Mouse (Mus musculus) right cerebral cortex, postnatal 36 days (tissue): ENCODE measurements at regions not wholly inside any gene's neighbourhood (a gene's known extent, or its start where the extent isn't known, plus 50 kb on each side); places are given as distances from the start of the nearest gene placed in this dataset.

ENCODE experiments used
- DNase-seq, 2 experiments: peaks; one replicate each; pipeline ENCODE4 v3.0.0; 2022; ENCODE audit warnings: low spot score in 2 of 2, mixed read lengths in 1 of 2

DNA sequence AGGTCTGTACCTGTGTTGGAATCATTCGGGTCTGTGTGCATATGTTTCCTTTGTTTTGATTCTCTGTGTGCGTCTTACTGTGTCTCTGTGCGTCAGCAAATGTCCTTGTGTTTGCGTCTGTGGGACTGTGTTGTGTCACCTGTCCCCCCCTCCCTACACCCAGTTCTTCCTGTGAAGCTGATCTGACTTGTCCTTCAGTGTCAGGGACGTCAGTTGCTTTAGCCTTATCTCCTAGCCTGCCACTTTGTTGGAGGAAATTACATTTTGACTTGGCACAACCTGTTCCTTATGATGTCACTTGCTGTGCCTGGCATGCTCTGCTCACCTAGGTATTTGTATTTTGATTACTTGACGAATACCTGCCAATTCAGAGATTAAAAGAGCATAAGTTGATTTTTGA is 90.4 kb upstream of the Cpeb4 start:
- no peak for DNase-seq

DNA sequence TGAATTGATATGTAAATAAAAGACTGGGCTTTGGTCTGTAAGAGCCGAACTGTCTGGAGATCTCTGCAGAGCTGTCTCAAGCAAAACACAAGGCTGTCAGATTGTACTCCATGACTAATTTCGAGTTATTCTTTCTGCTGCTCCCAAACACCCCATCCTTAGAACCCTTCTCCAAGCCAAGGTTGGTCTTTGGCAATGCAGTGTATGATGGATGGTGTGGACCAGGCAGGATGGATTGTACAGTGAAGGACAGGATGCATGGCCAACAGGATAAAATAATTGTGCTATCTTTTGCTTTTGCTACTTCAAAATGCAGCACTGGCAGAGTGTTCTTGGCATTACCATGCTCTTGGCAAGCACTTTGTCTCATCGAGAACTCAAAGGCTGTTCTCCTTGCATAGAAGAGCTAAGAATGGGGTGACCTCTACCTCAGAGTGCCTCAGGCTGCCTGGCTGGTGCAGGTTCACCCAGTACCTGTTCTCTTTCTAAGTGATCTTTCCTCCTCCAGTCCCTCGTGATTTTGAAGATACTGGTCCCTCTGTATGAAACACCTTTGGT is 88.4 kb upstream of the Cpeb4 start:
- DNase-seq = no peak

DNA sequence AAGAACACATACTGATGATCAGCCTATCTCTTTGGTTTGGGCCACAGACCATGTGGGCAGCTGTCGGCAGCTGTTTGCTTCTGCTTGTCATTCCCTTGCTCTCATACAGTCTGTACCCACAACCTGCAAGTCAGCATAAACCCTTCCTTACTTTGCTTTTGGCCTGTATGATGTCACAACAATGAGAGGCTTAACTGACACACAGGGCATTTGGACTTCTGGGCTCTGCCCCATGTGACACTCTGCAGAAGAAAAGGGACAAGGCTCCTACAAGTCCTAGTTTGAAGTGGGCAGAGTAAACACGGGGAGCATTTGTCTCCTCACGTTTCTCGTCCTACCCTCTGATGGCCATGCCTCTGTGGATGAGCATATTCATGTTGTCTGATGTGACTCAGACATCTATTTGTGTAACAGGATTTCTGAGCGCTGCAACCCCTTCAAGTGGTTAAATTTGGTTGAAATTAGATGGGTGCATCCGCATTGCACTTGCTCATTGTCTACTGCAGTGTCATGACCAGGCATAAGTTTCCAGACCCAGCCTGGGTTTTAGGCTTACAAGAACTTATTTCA is 87.6 kb upstream of the Cpeb4 start:
- DNase-seq = no peak

DNA sequence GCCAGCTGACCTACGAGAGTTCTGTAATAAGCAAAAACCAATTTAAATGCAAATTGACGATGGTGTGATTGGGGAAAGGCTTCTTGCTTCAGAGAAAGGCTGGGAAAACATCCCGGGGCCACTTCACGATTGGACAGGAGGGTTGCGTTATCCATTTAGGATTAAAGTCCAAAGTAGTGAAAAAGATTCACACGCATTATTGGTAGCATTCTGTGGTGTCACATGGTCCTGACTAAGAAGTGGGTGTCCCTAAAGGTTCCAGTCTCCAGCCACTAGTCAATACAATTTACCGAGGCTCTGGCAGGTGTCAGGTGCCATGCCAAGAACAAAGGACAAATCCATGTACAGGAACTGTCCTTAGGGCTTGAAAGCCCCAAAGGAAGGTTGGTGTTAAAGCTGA is 86.9 kb upstream of the Cpeb4 start:
- DNase-seq = no peak

DNA sequence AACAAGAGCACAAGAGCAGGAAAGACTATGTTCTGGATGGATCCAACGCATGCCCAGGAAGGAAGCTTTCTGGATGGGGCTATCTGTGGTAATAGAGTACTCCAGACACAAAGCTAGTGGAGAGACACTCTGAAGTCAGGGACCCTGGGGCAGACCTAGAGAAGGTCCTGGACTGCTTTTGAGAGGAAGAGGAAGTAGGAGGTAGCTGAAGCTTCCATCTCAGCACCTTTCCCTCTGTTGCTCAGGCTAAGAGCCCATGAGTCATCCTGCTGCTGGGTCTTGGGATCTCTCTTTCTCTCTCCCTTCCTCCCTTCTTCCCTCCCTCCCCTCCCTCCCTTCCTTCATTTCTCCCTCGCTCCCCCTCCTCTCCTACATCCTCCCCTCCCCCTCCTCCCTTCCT is 84.6 kb upstream of the Cpeb4 start:
- no peak for DNase-seq

DNA sequence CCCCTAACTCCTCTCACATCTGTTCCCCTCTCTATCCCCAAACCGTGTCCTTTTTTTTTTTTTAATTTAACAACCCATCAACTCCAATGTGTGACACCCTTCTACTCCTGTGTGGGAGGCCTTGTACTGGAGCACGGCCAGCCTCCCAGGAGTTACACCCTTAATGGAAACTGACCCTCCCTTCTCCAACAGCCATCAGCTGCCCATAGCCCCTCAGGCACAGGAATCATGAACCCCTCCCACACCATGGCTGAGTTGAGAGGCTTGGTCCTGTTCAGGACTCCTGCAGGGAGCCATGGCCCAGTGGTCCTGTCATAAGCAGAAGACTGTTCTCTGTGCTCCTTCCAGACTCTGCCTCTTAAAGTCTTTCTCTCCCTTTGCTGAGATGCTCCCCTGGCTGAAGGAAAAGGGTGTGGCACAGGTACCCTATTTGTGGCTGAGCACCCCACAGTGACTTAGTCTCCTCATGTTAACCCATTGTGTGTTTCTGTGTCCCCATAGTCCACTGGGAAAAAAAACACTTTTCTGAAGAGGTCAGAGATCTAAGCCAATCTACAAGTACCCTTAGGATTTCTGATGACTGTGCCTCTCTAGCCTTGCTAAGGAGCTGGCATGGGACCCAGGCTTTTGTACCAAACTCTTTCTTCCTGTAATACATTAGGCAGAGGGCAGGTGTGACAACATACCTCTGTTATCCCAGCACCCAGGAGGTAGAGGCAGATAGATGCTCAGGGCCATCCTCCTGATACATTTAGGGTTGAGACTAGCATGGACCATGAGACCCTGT is 83.9 kb upstream of the Cpeb4 start:
- no peak for DNase-seq

DNA sequence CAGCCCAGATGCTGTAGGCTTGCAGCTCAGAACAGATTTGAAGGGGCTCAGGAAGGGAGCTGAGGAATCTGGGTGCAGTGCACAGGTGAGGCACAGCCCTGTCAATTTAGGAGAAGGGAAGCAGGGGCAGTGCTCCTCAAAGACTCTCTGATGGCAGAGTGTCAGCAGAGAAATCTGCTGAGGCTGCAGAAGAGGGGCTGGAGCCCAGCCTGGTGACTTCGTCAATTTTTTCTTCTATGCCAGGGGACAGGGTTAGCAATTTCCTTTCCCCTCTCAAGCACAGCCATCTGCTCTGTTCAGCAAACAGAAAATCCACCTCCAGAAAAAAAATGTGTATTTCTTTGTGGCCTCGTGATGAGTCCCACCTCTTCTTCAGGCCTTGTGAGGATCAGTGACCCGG is 82.0 kb upstream of the Cpeb4 start:
- no peak for DNase-seq

DNA sequence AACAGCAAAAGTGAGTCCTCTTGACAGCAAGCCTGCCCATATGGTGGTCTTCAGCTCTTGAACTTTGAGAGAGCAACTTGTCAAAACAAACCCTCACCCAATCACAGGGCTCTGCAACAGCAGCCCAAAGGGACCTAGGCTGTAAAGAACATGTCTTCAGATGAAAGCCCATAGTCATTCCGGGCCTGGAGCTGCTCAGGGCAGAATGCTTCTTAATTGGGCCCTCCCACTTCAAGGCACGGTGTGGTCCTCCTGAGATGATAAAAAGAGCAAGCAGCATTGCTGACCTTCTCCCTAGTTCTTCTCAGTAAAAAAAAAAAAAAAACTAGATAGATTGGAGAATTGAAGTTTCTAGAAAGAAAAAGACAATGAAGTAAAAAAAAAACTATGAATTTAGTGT is 80.7 kb upstream of the Cpeb4 start:
- DNase-seq = no peak

DNA sequence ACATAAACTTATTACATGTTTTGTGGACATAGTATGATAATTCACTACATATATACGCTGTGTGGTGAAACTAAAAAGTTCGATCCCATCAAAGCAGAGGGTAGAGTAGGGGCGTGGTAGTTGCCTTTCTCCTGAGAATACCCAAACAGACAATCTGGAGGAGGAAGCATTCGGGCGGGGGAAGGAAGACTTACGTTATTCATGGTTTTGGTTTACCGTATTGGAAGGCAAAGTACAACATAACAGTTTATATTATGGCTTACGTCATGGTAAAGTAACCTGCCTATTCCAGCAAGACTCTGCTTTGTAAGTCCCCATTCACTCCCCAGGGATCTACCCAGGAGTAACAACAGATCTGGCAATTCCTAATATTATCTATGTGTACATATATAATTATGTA is 76.9 kb upstream of the Cpeb4 start:
- DNase-seq = no peak

DNA sequence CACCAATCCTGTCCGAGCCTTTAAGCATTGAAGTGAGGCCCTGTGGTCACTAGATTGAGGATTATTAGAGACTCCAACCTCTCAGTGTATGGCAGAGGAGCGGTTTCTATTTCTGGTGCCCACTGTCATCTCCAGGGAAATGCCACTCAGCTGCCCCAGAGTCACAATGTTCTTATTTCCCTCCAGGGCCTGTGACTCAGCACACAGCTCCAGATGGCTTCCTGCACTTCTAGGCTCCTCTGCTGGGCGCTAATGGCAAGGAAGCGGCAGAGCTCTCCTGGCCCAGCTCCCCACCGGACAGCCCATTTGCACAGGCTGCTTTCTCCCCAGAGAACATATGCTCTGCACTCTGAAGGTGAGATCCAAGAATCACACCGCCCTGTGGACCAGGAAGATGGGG is 75.8 kb upstream of the Cpeb4 start:
- DNase-seq = peak; percentile 38 to 39

DNA sequence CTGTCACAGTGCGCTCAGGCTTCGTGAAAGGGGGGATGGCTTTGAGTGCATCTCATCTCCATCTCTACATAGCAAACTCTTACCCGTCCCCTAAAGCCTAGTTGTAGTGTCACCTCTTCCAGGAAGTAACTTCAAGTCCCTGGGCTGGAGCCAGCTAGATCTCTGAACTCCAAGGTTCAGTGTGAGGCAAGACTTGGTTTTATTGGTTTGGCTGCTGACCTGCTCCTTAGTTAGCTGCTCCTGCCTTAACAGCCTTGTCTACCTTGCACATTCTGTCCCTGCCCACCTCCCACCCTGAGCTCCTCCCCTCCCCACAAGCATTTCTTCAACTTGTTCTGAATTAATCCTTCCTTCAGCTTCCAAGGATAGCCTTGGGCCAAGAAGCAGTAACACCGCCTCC is 70.4 kb upstream of the Cpeb4 start:
- DNase-seq = no peak

DNA sequence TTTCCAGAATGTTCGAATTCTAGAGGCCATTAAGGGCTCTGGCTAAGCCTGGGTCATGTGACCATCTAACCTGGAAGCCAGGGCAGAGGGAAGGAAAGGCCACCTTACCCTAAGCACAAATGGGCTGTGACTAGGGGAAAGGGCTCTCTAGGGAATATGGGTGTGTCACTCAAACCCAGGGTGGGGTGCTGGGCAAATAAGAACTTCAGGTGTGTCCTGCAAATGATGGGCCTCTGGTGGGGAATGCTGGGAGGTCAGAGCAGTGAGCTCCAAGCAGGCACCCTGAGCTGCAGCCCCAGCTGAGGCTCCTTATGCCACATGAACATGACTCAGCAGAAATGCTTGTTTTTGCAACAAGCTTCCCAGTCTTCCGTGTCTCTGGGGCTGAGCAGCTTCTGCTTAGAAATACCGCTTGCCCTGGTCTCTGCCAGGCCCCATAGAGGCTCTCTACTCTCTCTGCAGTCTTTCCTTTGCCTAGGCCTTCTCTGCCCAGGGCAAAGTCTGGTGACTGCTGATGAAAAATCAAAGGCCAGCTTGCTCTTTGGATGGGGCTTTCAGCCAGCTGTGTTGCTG is 68.6 kb upstream of the Cpeb4 start:
- no peak for DNase-seq

DNA sequence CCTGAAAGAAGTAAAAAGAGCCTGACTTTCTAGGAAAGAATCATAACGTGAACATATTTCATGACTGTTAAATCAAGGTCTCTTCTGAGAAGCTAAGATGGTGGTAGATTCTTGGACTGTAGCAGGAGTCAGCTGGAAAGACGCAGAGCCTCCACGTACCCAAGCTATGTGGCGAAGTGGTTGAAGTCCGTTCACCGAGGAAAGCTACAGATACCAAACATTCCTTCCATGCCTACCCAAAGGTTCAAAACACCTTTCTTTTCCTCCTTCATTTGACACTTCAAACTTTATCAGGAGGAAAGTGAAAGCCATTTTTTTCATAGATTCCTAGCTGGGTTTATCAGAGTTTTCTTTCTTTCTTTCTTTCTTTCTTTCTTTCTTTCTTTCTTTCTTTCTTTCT is 67.5 kb upstream of the Cpeb4 start:
- DNase-seq = no peak

DNA sequence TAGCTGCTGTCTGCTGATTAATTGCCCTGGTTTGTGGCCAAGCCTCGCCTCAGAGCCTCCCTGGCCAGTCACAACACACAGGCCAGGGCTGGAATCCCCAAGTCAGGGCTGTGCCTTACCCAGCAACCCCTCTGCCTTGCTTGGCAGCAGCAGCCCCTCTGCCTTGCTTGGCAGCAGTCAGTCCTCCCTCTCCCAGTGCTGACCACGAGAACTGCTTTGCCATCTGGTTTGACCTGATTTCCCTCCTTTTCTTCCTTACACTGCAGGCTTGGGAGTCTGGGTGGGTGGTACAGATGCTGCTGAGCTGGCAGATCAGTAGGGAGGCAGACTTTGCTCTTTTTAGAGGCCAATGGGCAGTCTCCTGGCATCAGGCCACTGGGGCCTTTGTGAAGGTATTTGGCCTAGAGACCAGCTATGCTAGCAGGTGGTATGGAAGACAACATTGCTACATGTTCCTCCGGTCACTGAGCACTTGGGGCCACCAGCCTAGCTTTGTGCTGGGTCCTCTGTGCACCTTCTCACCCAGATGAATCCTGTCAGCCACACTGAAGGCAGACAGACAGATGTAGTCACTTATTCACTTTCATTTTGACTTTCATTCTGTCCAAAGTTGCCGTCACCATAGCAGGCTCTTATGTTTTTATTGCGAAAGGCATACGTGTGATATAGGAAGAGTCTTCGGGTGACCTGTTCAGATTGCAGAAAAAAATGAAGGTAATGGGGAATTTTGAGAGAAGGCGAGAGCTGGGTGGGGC is 64.4 kb upstream of the Cpeb4 start:
- DNase-seq = peak; percentile 37 to 63

DNA sequence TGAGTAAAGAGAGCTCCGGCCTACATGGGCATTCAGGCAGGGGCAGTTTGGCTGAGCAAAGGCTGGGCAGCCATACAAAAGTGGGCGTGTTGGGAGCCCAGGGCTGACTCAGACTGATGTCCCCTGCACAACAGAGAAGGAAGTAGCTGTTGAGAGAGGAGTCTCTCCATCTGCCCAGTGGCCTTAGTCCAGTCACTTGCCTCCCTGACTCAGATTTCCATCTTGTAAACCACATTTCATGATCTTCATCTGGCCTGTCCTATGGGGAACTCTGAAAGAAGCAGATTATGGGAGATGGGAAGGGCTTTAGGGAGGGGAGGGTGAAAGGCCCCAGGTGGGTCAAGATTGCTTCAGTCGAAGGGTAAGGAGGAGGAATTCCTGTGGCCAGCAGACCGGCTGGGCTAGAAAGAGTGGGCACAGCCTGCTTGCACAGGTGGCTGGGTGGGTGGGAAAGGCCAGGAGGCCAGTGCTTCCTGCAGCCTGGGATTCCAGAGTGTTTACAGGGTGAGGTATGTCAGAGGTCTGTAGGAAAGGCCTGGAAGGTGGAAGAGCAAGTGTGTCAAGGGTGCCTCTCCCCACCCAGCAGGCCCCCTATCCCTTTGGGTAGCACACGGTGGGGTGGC is 63.7 kb upstream of the Cpeb4 start:
- no peak for DNase-seq

DNA sequence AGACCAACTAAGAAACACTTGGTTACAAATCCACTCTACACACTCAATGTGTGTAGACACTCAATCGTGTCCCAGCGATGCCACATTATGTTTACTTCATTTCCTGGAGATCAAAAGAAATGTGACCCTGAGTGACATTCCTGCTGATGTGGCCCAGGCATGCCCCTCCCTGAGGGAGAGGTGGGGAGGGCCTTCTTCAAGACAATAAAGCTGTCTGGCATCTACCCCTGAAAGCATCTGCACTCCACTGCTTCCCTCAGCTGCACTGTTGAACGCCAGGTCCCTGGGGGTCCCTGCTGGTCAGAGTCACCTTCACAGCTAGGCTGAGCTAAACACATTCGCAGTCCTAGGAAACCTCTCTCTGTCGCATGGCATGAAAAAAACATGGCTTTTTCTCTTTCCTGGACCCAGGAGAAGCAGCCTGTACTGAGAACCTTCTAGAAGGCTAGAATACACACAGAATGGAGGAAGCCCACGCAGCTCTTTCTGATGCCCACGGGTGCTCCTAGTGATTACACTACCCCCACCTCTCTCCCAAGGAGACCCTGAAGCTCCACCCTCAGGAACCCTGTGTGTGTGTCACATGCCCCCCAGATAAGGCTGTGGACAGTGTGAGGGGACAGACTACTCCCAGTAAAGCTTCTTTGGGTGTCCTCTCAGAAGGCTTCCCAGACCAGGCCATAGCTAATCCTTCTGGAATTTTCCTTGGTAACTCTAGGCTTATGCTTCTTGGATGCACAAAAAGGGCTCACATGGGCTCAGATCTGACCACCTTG is 61.8 kb upstream of the Cpeb4 start:
- no peak for DNase-seq

DNA sequence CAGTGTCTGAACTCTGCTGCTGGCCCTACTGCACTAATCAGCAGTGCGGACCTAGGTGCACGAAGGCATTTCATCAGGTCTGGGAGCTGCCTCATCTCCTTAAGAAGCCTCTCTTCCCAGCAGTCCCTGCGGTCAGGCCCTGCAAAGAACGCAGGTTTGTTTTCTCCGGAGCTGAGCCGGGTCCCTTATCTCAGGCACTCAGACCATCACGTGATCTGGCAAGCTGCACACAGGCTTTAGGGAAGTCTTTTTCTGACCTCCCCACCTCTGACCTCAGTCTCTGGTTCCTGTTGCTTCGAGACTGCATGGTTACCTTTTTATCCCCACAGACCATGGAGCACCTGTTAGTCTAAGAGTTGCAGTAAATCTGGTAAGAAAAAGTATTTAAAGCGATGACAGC is 59.8 kb upstream of the Cpeb4 start:
- DNase-seq = no peak

DNA sequence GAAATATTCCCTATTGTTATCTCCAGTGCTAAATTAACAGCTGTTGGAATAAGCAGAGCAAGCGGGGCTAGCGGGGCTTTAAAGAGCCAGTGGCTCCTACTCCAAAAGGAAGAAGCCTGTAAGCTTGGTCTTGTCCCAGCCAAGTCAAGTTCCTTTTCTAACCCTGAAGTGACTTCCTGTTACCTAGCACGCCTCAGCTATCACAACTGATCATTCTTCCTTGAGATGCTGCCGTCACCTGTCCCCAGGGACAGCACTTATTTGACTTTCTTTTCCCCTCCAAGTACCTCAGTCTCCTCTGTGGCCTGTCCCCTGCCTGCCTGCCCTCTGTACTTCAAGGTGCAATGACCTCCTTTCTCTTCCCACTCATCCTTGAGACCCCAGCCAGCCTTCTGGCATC is 57.4 kb upstream of the Cpeb4 start:
- no peak for DNase-seq

DNA sequence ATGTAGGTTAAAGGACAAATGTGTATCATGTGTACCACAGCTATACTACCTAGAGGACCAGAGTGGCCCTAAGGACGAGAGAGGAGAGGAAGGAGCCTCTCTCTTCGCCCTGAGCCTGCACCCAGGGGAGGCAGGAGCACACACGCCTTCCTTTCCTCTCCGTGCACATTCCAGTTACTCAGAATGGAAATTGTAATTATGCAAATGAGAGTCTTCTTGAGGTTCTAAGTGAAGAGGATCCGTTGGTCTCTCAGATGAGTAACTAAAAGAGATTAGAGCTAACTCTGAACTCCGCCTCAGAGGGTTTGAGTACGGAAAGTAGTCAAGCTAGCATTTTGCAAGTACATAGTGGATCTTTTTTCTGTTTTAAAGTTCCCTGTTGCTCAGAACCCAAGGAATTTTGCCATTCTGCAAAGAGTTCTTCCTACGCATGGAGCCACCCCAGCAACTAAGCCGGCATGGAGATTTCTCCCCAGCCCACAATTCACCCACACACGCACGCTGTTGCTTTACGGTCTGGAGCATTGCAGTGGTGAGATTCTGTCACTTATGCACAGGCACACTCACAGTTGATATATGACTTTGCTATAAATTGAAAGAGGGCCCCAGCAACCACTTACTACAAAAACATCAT is 56.0 kb upstream of the Cpeb4 start:
- DNase-seq = peak; percentile 68 to 79

DNA sequence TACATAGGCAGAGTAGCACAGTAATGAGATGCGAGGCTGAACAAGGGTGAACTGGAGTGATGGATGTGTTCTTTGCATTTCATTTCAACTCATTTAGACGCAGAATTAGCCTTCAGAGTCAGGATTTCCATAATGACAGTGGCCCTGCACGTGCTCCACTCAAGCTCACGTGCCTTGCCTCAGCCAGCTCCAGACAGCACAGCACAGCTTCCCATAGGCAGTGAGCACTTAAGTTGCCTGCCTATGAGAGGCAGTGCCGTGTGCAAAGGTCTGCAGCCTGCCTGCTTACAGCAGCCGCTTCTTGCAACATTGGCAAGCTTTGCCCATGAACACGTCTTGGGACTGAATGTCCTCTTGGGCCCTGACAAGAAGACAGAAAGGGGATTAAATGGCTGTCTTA is 54.0 kb upstream of the Cpeb4 start:
- peak; percentile 37 to 41 for DNase-seq

DNA sequence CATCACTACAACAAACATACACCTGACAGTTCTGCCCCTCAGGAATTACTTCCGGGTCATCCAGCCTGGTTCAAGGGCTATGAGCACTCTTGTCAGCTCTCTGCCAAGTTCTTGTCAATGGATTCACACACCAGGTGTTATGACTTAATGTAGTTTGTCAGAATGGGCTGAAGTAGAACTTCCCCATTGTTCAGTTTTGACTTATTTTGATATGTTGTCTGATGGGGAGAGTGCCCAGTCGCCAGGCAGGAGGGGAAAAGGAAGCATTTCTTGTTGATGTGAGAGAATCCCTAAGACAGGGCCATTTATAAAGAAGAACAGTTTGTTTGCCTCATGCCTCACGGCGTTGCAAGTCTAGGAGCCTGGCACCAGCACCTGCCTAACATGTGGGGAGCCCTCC is 52.0 kb upstream of the Cpeb4 start:
- DNase-seq = no peak
